8 mouse cellular contexts compared by ENCODE assay signal in the genomic region with DNA sequence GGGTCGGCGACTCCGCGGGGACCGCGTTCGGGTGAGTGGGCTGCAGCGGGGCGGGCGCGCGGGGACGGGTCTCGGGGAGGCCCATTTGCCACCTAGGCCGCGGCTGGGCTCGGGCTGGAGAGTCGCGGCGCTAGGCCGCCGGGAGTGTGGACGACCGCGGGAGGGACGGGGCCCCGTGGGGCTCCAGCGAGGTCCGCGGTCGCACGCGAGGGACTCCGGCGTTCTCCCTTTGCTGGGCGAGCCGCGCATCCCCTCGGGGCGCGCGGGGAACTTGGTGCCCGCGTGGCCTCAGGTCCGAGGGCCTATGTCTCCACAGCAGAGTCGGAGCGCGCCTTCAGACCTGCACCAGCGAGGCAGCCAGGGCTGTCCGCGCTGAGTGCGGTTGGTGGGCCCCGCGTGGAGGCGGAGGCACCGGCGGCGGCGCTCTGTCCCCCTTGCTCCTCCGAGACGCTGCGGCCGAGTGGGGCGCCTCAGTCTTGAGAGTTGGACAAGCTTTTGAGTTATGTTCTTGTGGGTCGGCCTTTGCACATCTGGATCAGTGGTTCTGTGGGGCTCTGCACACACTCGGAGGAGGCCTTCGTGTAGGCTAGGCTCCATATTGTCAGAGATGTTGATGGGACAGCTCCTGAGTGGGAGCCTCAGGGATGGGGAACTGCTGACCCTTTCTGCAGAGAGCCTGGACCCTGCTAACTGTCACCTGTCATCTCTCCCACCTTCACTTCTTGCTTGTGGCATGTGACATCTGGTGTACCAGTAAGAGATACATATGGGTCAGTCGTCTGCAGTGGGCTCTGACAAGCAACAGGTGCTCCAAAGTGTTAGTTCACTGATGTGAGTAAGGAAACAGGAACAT. TPM values are rescaled to one million over a fixed set of nuclear protein-coding genes. Genes with fewer than 3 reads are reported as not detected.
DNase-seq lines count a peak whose midpoint lies in the region; ATAC-seq and TF ChIP-seq lines count a peak whose summit lies in the region.

No protein-coding gene starts in this region.

- no peak for TF ChIP-seq CTCF in kidney, postnatal 0 days (IDR thresholded peaks at IDR 0.05; ENCODE audit: low read depth)

- no peaks in the 10 kb centered on the region for H3K27me3 ChIP-seq in kidney, postnatal 0 days (ENCODE audit: insufficient read depth, low read length)
- no peaks in the 10 kb centered on the region for H3K27me3 ChIP-seq in intestine, embryonic 16.5 days (replicated peaks; ENCODE audit: control insufficient read depth, insufficient read depth, low read length)
- no peaks in the 10 kb centered on the region for H3K27me3 ChIP-seq in midbrain, embryonic 13.5 days

- no peaks in the 10 kb centered on the region for H3K36me3 ChIP-seq in kidney, postnatal 0 days (ENCODE audit: insufficient read depth, low read length)
- no peaks in the 10 kb centered on the region for H3K36me3 ChIP-seq in intestine, embryonic 16.5 days (ENCODE audit: control insufficient read depth, insufficient read depth, low read length)
- peaks cover 7% of the 10 kb centered on the region; the same call in 1 of the 2 replicates for H3K36me3 ChIP-seq in midbrain, embryonic 13.5 days

- H3K4me1 ChIP-seq in kidney, postnatal 0 days (replicated peaks; ENCODE audit: insufficient read depth, low read length), result peaks cover 20% of the 10 kb centered on the region
- peaks cover 20% of the 10 kb centered on the region for H3K4me1 ChIP-seq in intestine, embryonic 16.5 days (ENCODE audit: control insufficient read depth, insufficient read depth, low read length)
- peaks cover 56% of the 10 kb centered on the region for H3K4me1 ChIP-seq in midbrain, embryonic 13.5 days (replicated peaks)

- H3K4me2 ChIP-seq in kidney, postnatal 0 days (ENCODE audit: low read length), result peak overlapping the region; percentile 92
- peak overlapping the region; percentile 89 for H3K4me2 ChIP-seq in intestine, embryonic 16.5 days (ENCODE audit: low read depth, low read length)
- H3K4me2 ChIP-seq in midbrain, embryonic 13.5 days (replicated peaks), result peak overlapping the region; percentile 98

- H3K27ac ChIP-seq in kidney, postnatal 0 days, result peak overlapping the region; percentile 81
- H3K27ac ChIP-seq in intestine, embryonic 16.5 days (ENCODE audit: low read length), result peak overlapping the region; percentile 11
- H3K27ac ChIP-seq in midbrain, embryonic 13.5 days, result peak overlapping the region; percentile 76

- peak; percentile 45 for DNase-seq in kidney, postnatal 0 days (ENCODE audit: low spot score)
- DNase-seq in kidney, postnatal 10 days, result no peak
- peak; percentile 64 for DNase-seq in NIH3T3 (ENCODE audit: low read depth)
- no peak for DNase-seq in yolk sac, embryonic 10.5 days (ENCODE audit: low spot score)
- no peak for DNase-seq in urinary bladder, postnatal 4 days (ENCODE audit: low spot score in 2 of 2)

- ATAC-seq in kidney, postnatal 0 days (replicated peaks; ENCODE audit: low FRiP score, low read depth), result peak; percentile 24
- 0 out of 2 replicates have a peak, but pooled peaks have one; percentile 7 for ATAC-seq in erythroblast, adult 5-6 weeks (replicated peaks; ENCODE audit: low FRiP score, poor library complexity, severe bottlenecking)
- peak; percentile 47 for ATAC-seq in intestine, embryonic 16.5 days
- ATAC-seq in midbrain, embryonic 13.5 days, result peak; percentile 10

- peak overlapping the region; percentile 87 for H3K9ac ChIP-seq in kidney, postnatal 0 days (ENCODE audit: low read depth, low read length)
- peak overlapping the region; percentile 72 for H3K9ac ChIP-seq in intestine, embryonic 16.5 days (ENCODE audit: low read depth, low read length)
- peak overlapping the region; percentile 92 for H3K9ac ChIP-seq in midbrain, embryonic 13.5 days (replicated peaks)

- under 1% methylated on average over 59 of the region's 68 CpGs for WGBS in kidney, postnatal 0 days
- WGBS in intestine, embryonic 16.5 days, result 1% methylated on average over 68 of the region's 68 CpGs
- WGBS in midbrain, embryonic 13.5 days, result under 1% methylated on average over 64 of the region's 68 CpGs

- no peaks in the 10 kb centered on the region for H3K9me3 ChIP-seq in kidney, postnatal 0 days (replicated peaks; ENCODE audit: low read length)
- no peaks in the 10 kb centered on the region for H3K9me3 ChIP-seq in intestine, embryonic 16.5 days (ENCODE audit: control insufficient read depth, low read length)
- H3K9me3 ChIP-seq in midbrain, embryonic 13.5 days, result no peaks in the 10 kb centered on the region

- peak overlapping the region; percentile 95 for H3K4me3 ChIP-seq in kidney, postnatal 0 days (replicated peaks; ENCODE audit: low read depth, low read length)
- H3K4me3 ChIP-seq in intestine, embryonic 16.5 days (ENCODE audit: low read length), result peak overlapping the region; percentile 65
- peak overlapping the region; percentile 92 for H3K4me3 ChIP-seq in midbrain, embryonic 13.5 days (replicated peaks)

RNA-seq across cellular contexts. Expression of gene Osbpl2, which starts 0.6 kb away (rescaled TPM):
- polyA plus RNA-seq in kidney, postnatal 0 days (2015; fragmentation: Nextera tagmentation; extraction: Ambion mirVana), result 33.4 and 34.7 TPM in 2 replicates
- 8.2 and 10.0 TPM in 2 replicates for total RNA-seq in erythroblast, adult 5-6 weeks (2015; ENCODE audit: low replicate concordance)
- total RNA-seq in erythroblast, adult 5-6 weeks (2017; ENCODE audit: low replicate concordance), result 9.2 and 15.2 TPM in 2 replicates
- polyA plus RNA-seq in intestine, embryonic 16.5 days (2015; fragmentation: Nextera tagmentation; extraction: Ambion mirVana), result 30.4 and 32.4 TPM in 2 replicates
- 60.6 and 66.1 TPM in 2 replicates for polyA plus RNA-seq in midbrain, embryonic 13.5 days (2015; fragmentation: Nextera tagmentation; extraction: Ambion mirVana)

RNA-seq across cellular contexts. Expression of gene Hrh3, which starts 15.4 kb away (rescaled TPM):
- polyA plus RNA-seq in kidney, postnatal 0 days (2015; fragmentation: Nextera tagmentation; extraction: Ambion mirVana), result not detected in 2 replicates
- total RNA-seq in erythroblast, adult 5-6 weeks (2015; ENCODE audit: low replicate concordance), result not detected in 2 replicates
- total RNA-seq in erythroblast, adult 5-6 weeks (2017; ENCODE audit: low replicate concordance), result not detected in 2 replicates
- polyA plus RNA-seq in intestine, embryonic 16.5 days (2015; fragmentation: Nextera tagmentation; extraction: Ambion mirVana), result 0.07 and 0.09 TPM in 2 replicates
- polyA plus RNA-seq in midbrain, embryonic 13.5 days (2015; fragmentation: Nextera tagmentation; extraction: Ambion mirVana), result 4.4 and 5.1 TPM in 2 replicates

RNA-seq across cellular contexts. Expression of gene Mtg2, which starts 49.3 kb away (rescaled TPM):
- polyA plus RNA-seq in kidney, postnatal 0 days (2015; fragmentation: Nextera tagmentation; extraction: Ambion mirVana), result 18.6 and 19.3 TPM in 2 replicates
- not detected in 2 replicates for total RNA-seq in erythroblast, adult 5-6 weeks (2015; ENCODE audit: low replicate concordance)
- total RNA-seq in erythroblast, adult 5-6 weeks (2017; ENCODE audit: low replicate concordance), result 2.8 and 4.9 TPM in 2 replicates
- 25.4 and 31.0 TPM in 2 replicates for polyA plus RNA-seq in intestine, embryonic 16.5 days (2015; fragmentation: Nextera tagmentation; extraction: Ambion mirVana)
- 37.1 and 37.3 TPM in 2 replicates for polyA plus RNA-seq in midbrain, embryonic 13.5 days (2015; fragmentation: Nextera tagmentation; extraction: Ambion mirVana)

RNA-seq across cellular contexts. Expression of gene Adrm1, which starts 51.6 kb away (rescaled TPM):
- polyA plus RNA-seq in kidney, postnatal 0 days (2015; fragmentation: Nextera tagmentation; extraction: Ambion mirVana), result 170 and 185 TPM in 2 replicates
- 13.3 and 28.6 TPM in 2 replicates for total RNA-seq in erythroblast, adult 5-6 weeks (2015; ENCODE audit: low replicate concordance)
- total RNA-seq in erythroblast, adult 5-6 weeks (2017; ENCODE audit: low replicate concordance), result 8.5 and 23.9 TPM in 2 replicates
- polyA plus RNA-seq in intestine, embryonic 16.5 days (2015; fragmentation: Nextera tagmentation; extraction: Ambion mirVana), result 172 and 194 TPM in 2 replicates
- 213 TPM in 2 replicates for polyA plus RNA-seq in midbrain, embryonic 13.5 days (2015; fragmentation: Nextera tagmentation; extraction: Ambion mirVana)

Comparison
In these comparisons a context has a peak if more than half of its experiments do, and no peak if none do; other contexts are left out.
1. DNase-seq: peak in kidney, postnatal 0 days (single experiment) and NIH3T3 (single experiment); none in kidney, postnatal 10 days (single experiment), yolk sac, embryonic 10.5 days (single experiment) and urinary bladder, postnatal 4 days (0 of 2).
2. H3K27ac ChIP-seq: peak in every context shown above with its lines; median percentile 81 in kidney, postnatal 0 days; 76 in midbrain, embryonic 13.5 days; 11 in intestine, embryonic 16.5 days.
3. Peak in every context shown above with its lines, with median percentiles within 50 percentile points of each other: ATAC-seq, H3K4me2 ChIP-seq, H3K4me3 ChIP-seq and H3K9ac ChIP-seq.